Mouse (Mus musculus) lung, embryonic 14.5 days (tissue): ENCODE results near the gene Padi2. TPM values are rescaled to one million over a fixed set of nuclear protein-coding genes. Genes with fewer than 3 reads are reported as not detected.

Experiments used
- ATAC-seq: fragments of 200-750 bp; cut with Nextera tagmentation; 2 replicates; pipeline ENCODE4 v1.8.0; 2017; ENCODE audit warnings: mild to moderate bottlenecking, moderate TSS enrichment, moderate library complexity; ENCODE audit not compliant: insufficient read depth
- DNase-seq: peaks from one replicate; pipeline ENCODE4 v3.0.0-alpha.2; 2015
- H3K27ac ChIP-seq: fragments of 300-500 bp; sonication (generic); 2 replicates; pipeline ENCODE4 v1.5.1; 2014; ENCODE audit warnings: low read depth, mild to moderate bottlenecking, moderate library complexity
- H3K27me3 ChIP-seq: fragments of 300-500 bp; sonication (generic); 2 replicates; pipeline ENCODE4 v1.6.1; 2014; ENCODE audit warnings: low read length, control low read depth; ENCODE audit not compliant: insufficient read depth
- H3K36me3 ChIP-seq: fragments of 300-500 bp; sonication (generic); 2 replicates; pipeline ENCODE4 v1.6.1; 2014; ENCODE audit warnings: control low read depth; ENCODE audit not compliant: insufficient read depth
- H3K4me1 ChIP-seq: fragments of 300-500 bp; sonication (generic); 2 replicates; pipeline ENCODE4 v1.6.1; 2014; ENCODE audit warnings: antibody characterized with exemption, control low read depth; ENCODE audit not compliant: insufficient read depth
- H3K4me2 ChIP-seq: fragments of 300-500 bp; sonication (generic); 2 replicates; pipeline ENCODE4 v1.6.1; 2014; ENCODE audit warnings: mild to moderate bottlenecking
- H3K4me3 ChIP-seq: fragments of 300-500 bp; sonication (generic); 2 replicates; pipeline ENCODE4 v1.5.1; 2014; ENCODE audit warnings: low read depth, low read length
- H3K9ac ChIP-seq: fragments of 300-500 bp; sonication (generic); 2 replicates; pipeline ENCODE4 v1.6.1; 2014
- H3K9me3 ChIP-seq: fragments of 300-500 bp; sonication (generic); 2 replicates; pipeline ENCODE4 v1.6.1; 2016; ENCODE audit warnings: low read depth, low read length, control low read depth
- CTCF ChIP-seq: IDR thresholded peaks from 2 replicates; pipeline ENCODE4 v1.5.1; 2016; ENCODE audit warnings: antibody characterized with exemption, low read depth
- WGBS: fragments of 180-500 bp; shearing (Covaris S2); extraction: QIAGEN DNeasy Blood & Tissue Kit; methylation state at CpG from one replicate; pipeline ENCODE4 v1.1.7; 2014; 5-methylcytosine and 5-hydroxymethylcytosine counted together
- polyA plus RNA-seq: library from polyadenylated mRNA; unstranded; fragments of >200 nt; fragmentation: Nextera tagmentation; extraction: Ambion mirVana; gene quantifications from 2 replicates; pipeline ENCODE4 v1.2.1, GENCODE M21; 2014

The Padi2 gene
- polyA plus RNA-seq, 1 experiment from 2014 or later: 1.8 TPM

- no peak overlapping the region for H3K9ac ChIP-seq
- TF ChIP-seq CTCF: no peak
- no peak for DNase-seq
- H3K27me3 ChIP-seq: no peaks in the 10 kb centered on the region
- ATAC-seq: no peak
- WGBS: 82% methylated on average over 8 of the region's 8 CpGs
- H3K4me2 ChIP-seq: no peak overlapping the region
- no peak overlapping the region for H3K27ac ChIP-seq
- H3K4me1 ChIP-seq: no peaks in the 10 kb centered on the region
- no peaks in the 10 kb centered on the region for H3K36me3 ChIP-seq
- H3K9me3 ChIP-seq: no peaks in the 10 kb centered on the region; the same call in 1 of the 2 replicates
- no peak overlapping the region for H3K4me3 ChIP-seq
Observed at GRCm38 (mm10) chr4:140881026-140881670, 25.0 kb upstream of the Padi2 start.

GRCm38 (mm10) chr4:140881771-140882170, 24.4 kb upstream of the Padi2 start:
- Histone ChIP-seq H3K4me3 (no peak overlapping the region), H3K4me2 (no peak overlapping the region), H3K4me1 (no peaks in the 10 kb centered on the region), H3K9ac (no peak overlapping the region), H3K36me3 (no peaks in the 10 kb centered on the region), H3K27ac (no peak overlapping the region), H3K9me3 (no peaks in the 10 kb centered on the region; the same call in 1 of the 2 replicates), H3K27me3 (no peaks in the 10 kb centered on the region)
- DNase-seq (no peak), ATAC-seq (no peak)
- 91% methylated on average over 13 of the region's 13 CpGs for WGBS
- no peak for TF ChIP-seq CTCF

DNA sequence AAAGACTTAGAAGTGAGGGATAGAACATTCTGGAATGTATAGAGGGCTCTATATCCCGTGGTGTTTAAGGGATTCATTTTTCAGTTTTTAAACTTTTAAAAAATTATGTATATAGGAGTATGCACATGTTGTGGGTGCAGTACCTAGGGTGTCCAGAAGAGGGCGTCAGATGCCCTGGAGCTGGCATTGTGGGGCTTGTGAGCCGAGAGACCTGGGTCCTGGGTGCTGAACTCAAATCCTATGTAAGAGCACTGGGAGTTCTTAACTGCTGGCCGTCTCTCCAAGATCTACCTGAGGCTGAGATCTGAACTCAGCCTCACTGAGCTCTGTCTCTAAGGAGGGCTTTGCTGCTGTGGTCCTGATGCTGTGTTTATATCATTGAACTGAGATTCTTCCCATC, 23.8 kb upstream of the Padi2 start:
- no peak overlapping the region for H3K9ac ChIP-seq
- no peak for ATAC-seq
- no peak overlapping the region for H3K4me3 ChIP-seq
- H3K27me3 ChIP-seq: no peaks in the 10 kb centered on the region
- no peak overlapping the region for H3K4me2 ChIP-seq
- H3K36me3 ChIP-seq: no peaks in the 10 kb centered on the region
- WGBS: 57% methylated on average over 4 of the region's 4 CpGs
- H3K9me3 ChIP-seq: no peaks in the 10 kb centered on the region; the same call in 1 of the 2 replicates
- H3K27ac ChIP-seq: no peak overlapping the region
- DNase-seq: no peak
- peak; percentile 43 for TF ChIP-seq CTCF
- H3K4me1 ChIP-seq: no peaks in the 10 kb centered on the region

- H3K36me3 ChIP-seq: no peaks in the 10 kb centered on the region
- H3K4me1 ChIP-seq: no peaks in the 10 kb centered on the region
- no peak overlapping the region for H3K27ac ChIP-seq
- H3K27me3 ChIP-seq: no peaks in the 10 kb centered on the region
- TF ChIP-seq CTCF: no peak
- ATAC-seq (no peak), DNase-seq (no peak)
- no peak overlapping the region for H3K9ac ChIP-seq
- H3K4me2 ChIP-seq: no peak overlapping the region
- no peak overlapping the region for H3K4me3 ChIP-seq
- WGBS: 92% methylated on average over 3 of the region's 3 CpGs
- H3K9me3 ChIP-seq: no peaks in the 10 kb centered on the region; the same call in 1 of the 2 replicates
Observed at GRCm38 (mm10) chr4:140882981-140883380, 23.2 kb upstream of the Padi2 start.

DNA sequence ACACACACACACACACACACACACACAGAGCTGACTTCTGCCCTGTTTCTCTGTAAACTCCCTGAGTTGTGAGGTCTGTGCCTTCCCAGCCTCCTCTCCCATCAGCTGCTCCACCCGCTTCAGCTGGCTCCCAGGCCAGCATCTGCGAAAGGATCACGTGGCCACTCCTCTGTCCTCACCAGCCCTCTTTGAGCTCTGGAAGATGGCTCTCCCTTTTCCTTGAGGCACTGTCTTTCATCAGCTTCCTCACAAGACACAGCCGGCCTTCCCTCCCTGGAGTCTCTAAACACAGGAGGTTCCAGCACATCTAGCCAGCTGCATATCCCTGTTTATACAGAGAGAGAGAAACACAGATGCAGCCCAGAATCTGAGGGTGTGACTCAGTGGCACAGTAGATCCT, 22.3 kb upstream of the Padi2 start:
- no peaks in the 10 kb centered on the region for H3K27me3 ChIP-seq

GRCm38 (mm10) chr4:140891525-140892162, 14.5 kb upstream of the Padi2 start:
- Histone ChIP-seq H3K4me3 (no peak overlapping the region), H3K9me3 (0 out of 2 replicates have a peak, but pooled peaks cover 4% of the 10 kb centered on the region), H3K36me3 (no peaks in the 10 kb centered on the region), H3K27me3 (no peaks in the 10 kb centered on the region), H3K4me1 (no peaks in the 10 kb centered on the region), H3K4me2 (no peak overlapping the region), H3K27ac (no peak overlapping the region), H3K9ac (no peak overlapping the region)
- no peak for TF ChIP-seq CTCF
- ATAC-seq (no peak), DNase-seq (no peak)
- WGBS: 92% methylated on average over 14 of the region's 14 CpGs

More for the DNA sequence above, 22.3 kb upstream of the Padi2 start:
- Histone ChIP-seq H3K36me3 (no peaks in the 10 kb centered on the region), H3K4me3 (no peak overlapping the region), H3K4me2 (no peak overlapping the region), H3K27ac (no peak overlapping the region), H3K9ac (no peak overlapping the region), H3K9me3 (no peaks in the 10 kb centered on the region; the same call in 1 of the 2 replicates), H3K4me1 (no peaks in the 10 kb centered on the region)
- no peak for TF ChIP-seq CTCF
- 18% methylated on average over 4 of the region's 4 CpGs for WGBS
- DNase-seq (no peak), ATAC-seq (no peak; the same call in 1 of the 2 replicates)

GRCm38 (mm10) chr4:140892163-140892530, 14.0 kb upstream of the Padi2 start:
- Histone ChIP-seq H3K36me3 (no peaks in the 10 kb centered on the region), H3K4me1 (no peaks in the 10 kb centered on the region), H3K4me3 (no peak overlapping the region), H3K27ac (no peak overlapping the region), H3K4me2 (no peak overlapping the region), H3K9me3 (0 out of 2 replicates have a peak, but pooled peaks cover 4% of the 10 kb centered on the region), H3K27me3 (no peaks in the 10 kb centered on the region), H3K9ac (no peak overlapping the region)
- DNase-seq: no peak
- TF ChIP-seq CTCF: no peak
- WGBS: 61% methylated on average over 1 of the region's 1 CpGs
- ATAC-seq: no peak
